Mouse (Mus musculus): ENCODE data around the gene Cep41.

- no peak for TF ChIP-seq POLR2A (IDR thresholded peaks at IDR 0.05; ENCODE audit: control insufficient read depth, extremely low read depth, insufficient read depth, low read length, poor library complexity)
- no peak for TF ChIP-seq CTCF (IDR thresholded peaks at IDR 0.05; ENCODE audit: borderline replicate concordance, control insufficient read depth, extremely low read depth, insufficient read depth, low read length, poor library complexity)
These were observed 74.8 kb downstream of the Cep41 start for GRCm38 (mm10) chr6:30618735-30619134.
